Mouse (Mus musculus) small intestine, adult 2 months (tissue): ENCODE results near the gene 1700025F22Rik.

Experiments used
- CTCF ChIP-seq: fragments of 200-500 bp; IDR thresholded peaks from 2 replicates; pipeline ENCODE4 v1.5.1; 2012; ENCODE audit warnings: low read depth, mild to moderate bottlenecking, control low read depth, inconsistent platforms, low read length, moderate library complexity, mixed read lengths; ENCODE audit not compliant: insufficient replicate concordance, insufficient read length; ENCODE audit errors: extremely low read depth
- POLR2A ChIP-seq: fragments of 200-500 bp; IDR thresholded peaks from 2 replicates; pipeline ENCODE4 v1.6.1; 2012; ENCODE audit warnings: low read depth, mild to moderate bottlenecking, control low read depth, inconsistent platforms, low read length, moderate library complexity

GRCm38 (mm10) chr19:11192552-11192951, 27.4 kb upstream of the 1700025F22Rik start:
- TF ChIP-seq POLR2A (no peak), CTCF (no peak)
